Mouse (Mus musculus) lung, adult 2 months (tissue): ENCODE measurements around the gene Pitpnm2. TPM values are rescaled to one million over a fixed set of nuclear protein-coding genes. Genes with fewer than 3 reads are reported as not detected.

Experiments
- DNase-seq: peaks from one replicate; pipeline ENCODE4 v3.0.0; 2022
- H3K4me1 ChIP-seq: fragments of 200-500 bp; 2 replicates; pipeline ENCODE4 v1.6.1; 2011; ENCODE audit warnings: low read length; ENCODE audit not compliant: control insufficient read depth, insufficient read depth
- H3K4me3 ChIP-seq: fragments of 200-500 bp; replicated peaks from 2 replicates; pipeline ENCODE3; 2011; ENCODE audit warnings: low read depth, mild to moderate bottlenecking, control low read depth, low read length; ENCODE audit errors: extremely low read depth
- CTCF ChIP-seq: fragments of 200-500 bp; IDR thresholded peaks from 2 replicates; pipeline ENCODE4 v1.5.1; 2011; ENCODE audit warnings: mild to moderate bottlenecking, low read length, control low read depth; ENCODE audit not compliant: insufficient read depth
- POLR2A ChIP-seq: fragments of 200-500 bp; IDR thresholded peaks from 2 replicates; pipeline ENCODE4 v1.6.1; 2011; ENCODE audit warnings: low read depth, mild to moderate bottlenecking, control low read depth, low read length, borderline replicate concordance; ENCODE audit errors: extremely low read depth
- WGBS: fragments of 180-500 bp; shearing (Covaris S2); methylation state at CpG from one replicate; pipeline ENCODE4 v1.1.7; 2018; 5-methylcytosine and 5-hydroxymethylcytosine counted together
- polyA plus RNA-seq: library from polyadenylated mRNA; depleted of rRNA; stranded (reverse); fragments of >200 nt; gene quantifications from 2 replicates; pipeline ENCODE4 v1.2.3, GENCODE M21; 2012; rRNA removed

Pitpnm2 gene
- polyA plus RNA-seq, 1 experiment = 122 TPM

GRCm38 (mm10) chr5:124079880-124080279 is 169.7 kb downstream of the Pitpnm2 start:
- Histone ChIP-seq H3K4me1 (0 out of 2 replicates have a peak, but pooled peaks cover 2% of the 10 kb centered on the region), H3K4me3 (no peak overlapping the region)
- TF ChIP-seq CTCF = no peak
- no peak for TF ChIP-seq POLR2A
- no peak for DNase-seq
- WGBS = 85% methylated on average over 17 of the region's 17 CpGs

- Histone ChIP-seq H3K4me1 (0 out of 2 replicates have a peak, but pooled peaks cover 3% of the 10 kb centered on the region), H3K4me3 (no peak overlapping the region)
- TF ChIP-seq POLR2A = no peak
- no peak for TF ChIP-seq CTCF
- WGBS = 63% methylated on average over 9 of the region's 9 CpGs
- no peak for DNase-seq
Measured at GRCm38 (mm10) chr5:124078794-124079416, 170.7 kb downstream of the Pitpnm2 start.

GRCm38 (mm10) chr5:124077856-124078460 is 171.6 kb downstream of the Pitpnm2 start:
- DNase-seq = no peak
- Histone ChIP-seq H3K4me3 (no peak overlapping the region), H3K4me1 (0 out of 2 replicates have a peak, but pooled peaks cover 3% of the 10 kb centered on the region)
- TF ChIP-seq CTCF (no peak), POLR2A (no peak)
- WGBS = 66% methylated on average over 6 of the region's 6 CpGs

- H3K4me3 ChIP-seq = no peak overlapping the region
- 69% methylated on average over 13 of the region's 13 CpGs for WGBS
- H3K4me1 ChIP-seq = 0 out of 2 replicates have a peak, but pooled peaks cover 3% of the 10 kb centered on the region
- TF ChIP-seq CTCF (no peak), POLR2A (no peak)
- DNase-seq = no peak
Measured at GRCm38 (mm10) chr5:124077241-124077640, 172.3 kb downstream of the Pitpnm2 start.

- TF ChIP-seq POLR2A = no peak
- TF ChIP-seq CTCF = no peak
- WGBS = 71% methylated on average over 9 of the region's 9 CpGs
- no peak for DNase-seq
- Histone ChIP-seq H3K4me3 (no peak overlapping the region), H3K4me1 (0 out of 2 replicates have a peak, but pooled peaks cover 3% of the 10 kb centered on the region)
Measured at GRCm38 (mm10) chr5:124076559-124076958, 173.0 kb downstream of the Pitpnm2 start.

- Histone ChIP-seq H3K4me1 (0 out of 2 replicates have a peak, but pooled peaks cover 3% of the 10 kb centered on the region), H3K4me3 (no peak overlapping the region)
- TF ChIP-seq CTCF (no peak), POLR2A (no peak)
- 71% methylated on average over 9 of the region's 9 CpGs for WGBS
- no peak for DNase-seq
Measured at GRCm38 (mm10) chr5:124075716-124076115, 173.8 kb downstream of the Pitpnm2 start.

- TF ChIP-seq POLR2A (no peak), CTCF (no peak)
- Histone ChIP-seq H3K4me1 (0 out of 2 replicates have a peak, but pooled peaks cover 3% of the 10 kb centered on the region), H3K4me3 (no peak overlapping the region)
- no peak for DNase-seq
- WGBS = 32% methylated on average over 10 of the region's 10 CpGs
Measured at GRCm38 (mm10) chr5:124074845-124075307, 174.7 kb downstream of the Pitpnm2 start.

- Histone ChIP-seq H3K4me3 (no peak overlapping the region), H3K4me1 (0 out of 2 replicates have a peak, but pooled peaks cover 3% of the 10 kb centered on the region)
- 76% methylated on average over 9 of the region's 9 CpGs for WGBS
- DNase-seq = no peak
- TF ChIP-seq POLR2A (no peak), CTCF (no peak)
Measured at GRCm38 (mm10) chr5:124073682-124074081, 175.9 kb downstream of the Pitpnm2 start.

GRCm38 (mm10) chr5:124069657-124070056 is 179.9 kb downstream of the Pitpnm2 start:
- no peak for TF ChIP-seq CTCF
- TF ChIP-seq POLR2A = no peak
- Histone ChIP-seq H3K4me1 (no peaks in the 10 kb centered on the region), H3K4me3 (no peak overlapping the region)
- no peak for DNase-seq
- 86% methylated on average over 3 of the region's 3 CpGs for WGBS

Other genes starting within 250 kb of the Pitpnm2 start
- gene Vps37b, start 217.5 kb downstream of the Pitpnm2 start, polyA plus RNA-seq = 36.6 and 39.3 TPM in 2 replicates
- gene Abcb9, start 154.0 kb downstream of the Pitpnm2 start, polyA plus RNA-seq = 7.7 and 7.8 TPM in 2 replicates
- 42.4 and 52.2 TPM in 2 replicates for gene Ogfod2, start 137.5 kb downstream of the Pitpnm2 start, polyA plus RNA-seq
- 32.3 and 33.6 TPM in 2 replicates for gene Arl6ip4, start 133.7 kb downstream of the Pitpnm2 start, polyA plus RNA-seq
- 2.4 and 3.3 TPM in 2 replicates for gene Mphosph9, start 78.2 kb upstream of the Pitpnm2 start, polyA plus RNA-seq
- 3.4 and 3.7 TPM in 2 replicates for gene 2810006K23Rik, start 78.3 kb upstream of the Pitpnm2 start, polyA plus RNA-seq
- 79.4 and 86.2 TPM in 2 replicates for gene Cdk2ap1, start 113.3 kb upstream of the Pitpnm2 start, polyA plus RNA-seq
- 15.5 and 19.2 TPM in 2 replicates for gene Sbno1, start 176.2 kb upstream of the Pitpnm2 start, polyA plus RNA-seq
- gene Kmt5a, start 190.2 kb upstream of the Pitpnm2 start, polyA plus RNA-seq = 31.7 and 36.5 TPM in 2 replicates
- 19.6 and 20.6 TPM in 2 replicates for gene Rilpl2, start 228.6 kb upstream of the Pitpnm2 start, polyA plus RNA-seq
- gene Snrnp35, start 233.4 kb upstream of the Pitpnm2 start, polyA plus RNA-seq = 3.0 and 4.8 TPM in 2 replicates